Mouse (Mus musculus): ENCODE measurements around the gene Syngap1. TPM values are rescaled to one million over a fixed set of nuclear protein-coding genes. Genes with fewer than 3 reads are reported as not detected.

Gene Syngap1
- polyA plus RNA-seq, 1 experiment from 2014 or later, result 0.70 TPM

DNA sequence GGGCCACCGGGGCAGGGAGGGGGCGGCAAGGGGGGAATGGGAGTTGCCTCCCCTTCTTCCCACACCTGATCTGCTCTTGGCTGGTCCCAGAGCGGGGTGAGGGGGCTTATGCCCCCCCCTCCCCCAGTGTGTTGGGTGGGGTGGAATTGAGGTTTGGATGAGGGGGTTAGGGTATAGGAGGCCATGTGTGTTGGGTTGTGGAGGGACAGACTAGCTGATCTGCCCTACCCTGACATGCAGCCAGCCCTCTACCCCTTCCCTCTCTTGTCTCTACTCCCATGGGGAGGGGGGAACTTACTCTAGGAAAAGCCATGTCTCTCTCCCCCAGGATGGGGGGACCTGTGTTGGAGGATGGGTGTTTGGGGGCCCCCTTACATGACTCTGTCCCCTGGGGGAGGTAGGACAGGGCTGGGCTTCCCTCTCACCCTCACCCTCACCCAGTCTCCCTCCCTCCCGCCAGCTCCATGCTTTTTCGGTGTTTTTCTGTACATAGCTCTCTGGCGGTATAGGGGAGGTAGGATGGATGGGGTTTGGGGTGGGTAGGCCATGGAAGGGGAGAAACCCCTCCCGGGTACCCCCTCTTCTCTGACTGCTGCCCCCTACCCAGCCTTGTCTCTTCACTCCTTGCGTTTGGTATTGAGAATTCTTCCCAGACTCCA lies 30.3 kb downstream of the Syngap1 start:
- H3K36me3 ChIP-seq (ENCODE audit: control insufficient read depth, insufficient read depth, low read length), result no peaks in the 10 kb centered on the region; the same call in 1 of the 2 replicates
- WGBS, result 57% methylated on average over 7 of the region's 8 CpGs
- TF ChIP-seq CTCF (IDR thresholded peaks at IDR 0.05; ENCODE audit: low read depth), result no peak
- TF ChIP-seq EP300 (optimal IDR thresholded peaks at IDR 0.05), result no peak
- H3K27me3 ChIP-seq (ENCODE audit: control insufficient read depth, insufficient read depth, low read length), result no peaks in the 10 kb centered on the region
- peak overlapping the region; percentile 89 for H3K4me2 ChIP-seq (replicated peaks; ENCODE audit: low read depth)
- H3K9me3 ChIP-seq (ENCODE audit: control insufficient read depth, low read length), result no peaks in the 10 kb centered on the region
- H3K4me3 ChIP-seq (ENCODE audit: low read depth, low read length), result 0 out of 2 replicates have a peak overlapping the region, but pooled peaks have one; percentile 75
- no peak for ATAC-seq (ENCODE audit: low FRiP score, low TSS enrichment)
- no peak for DNase-seq (ENCODE audit: low spot score)
- H3K4me1 ChIP-seq (replicated peaks; ENCODE audit: control insufficient read depth, insufficient read depth), result peaks cover 7% of the 10 kb centered on the region; the same call in 1 of the 2 replicates
- H3K9ac ChIP-seq (ENCODE audit: low read length), result 0 out of 2 replicates have a peak overlapping the region, but pooled peaks have one; percentile 13
- no peak overlapping the region for H3K27ac ChIP-seq (replicated peaks)

- Histone ChIP-seq H3K9me3 (ENCODE audit: control insufficient read depth, low read length) (no peaks in the 10 kb centered on the region), H3K4me2 (replicated peaks; ENCODE audit: low read depth) (peak overlapping the region; percentile 89), H3K4me1 (replicated peaks; ENCODE audit: control insufficient read depth, insufficient read depth) (peaks cover 7% of the 10 kb centered on the region; the same call in 1 of the 2 replicates), H3K27me3 (ENCODE audit: control insufficient read depth, insufficient read depth, low read length) (no peaks in the 10 kb centered on the region), H3K36me3 (ENCODE audit: control insufficient read depth, insufficient read depth, low read length) (peaks cover 3% of the 10 kb centered on the region; the same call in 1 of the 2 replicates), H3K4me3 (ENCODE audit: low read depth, low read length) (peak overlapping the region; percentile 75), H3K27ac (replicated peaks) (peak overlapping the region; percentile 91), H3K9ac (ENCODE audit: low read length) (peak overlapping the region; percentile 86)
- ATAC-seq (ENCODE audit: low FRiP score, low TSS enrichment), result no peak
- DNase-seq (ENCODE audit: low spot score), result no peak
- TF ChIP-seq CTCF (IDR thresholded peaks at IDR 0.05; ENCODE audit: low read depth), result no peak
- TF ChIP-seq EP300 (optimal IDR thresholded peaks at IDR 0.05), result no peak
- WGBS, result 0% methylated on average over 3 of the region's 3 CpGs
These were observed 31.1 kb downstream of the Syngap1 start for GRCm38 (mm10) chr17:26972107-26972506.

DNA sequence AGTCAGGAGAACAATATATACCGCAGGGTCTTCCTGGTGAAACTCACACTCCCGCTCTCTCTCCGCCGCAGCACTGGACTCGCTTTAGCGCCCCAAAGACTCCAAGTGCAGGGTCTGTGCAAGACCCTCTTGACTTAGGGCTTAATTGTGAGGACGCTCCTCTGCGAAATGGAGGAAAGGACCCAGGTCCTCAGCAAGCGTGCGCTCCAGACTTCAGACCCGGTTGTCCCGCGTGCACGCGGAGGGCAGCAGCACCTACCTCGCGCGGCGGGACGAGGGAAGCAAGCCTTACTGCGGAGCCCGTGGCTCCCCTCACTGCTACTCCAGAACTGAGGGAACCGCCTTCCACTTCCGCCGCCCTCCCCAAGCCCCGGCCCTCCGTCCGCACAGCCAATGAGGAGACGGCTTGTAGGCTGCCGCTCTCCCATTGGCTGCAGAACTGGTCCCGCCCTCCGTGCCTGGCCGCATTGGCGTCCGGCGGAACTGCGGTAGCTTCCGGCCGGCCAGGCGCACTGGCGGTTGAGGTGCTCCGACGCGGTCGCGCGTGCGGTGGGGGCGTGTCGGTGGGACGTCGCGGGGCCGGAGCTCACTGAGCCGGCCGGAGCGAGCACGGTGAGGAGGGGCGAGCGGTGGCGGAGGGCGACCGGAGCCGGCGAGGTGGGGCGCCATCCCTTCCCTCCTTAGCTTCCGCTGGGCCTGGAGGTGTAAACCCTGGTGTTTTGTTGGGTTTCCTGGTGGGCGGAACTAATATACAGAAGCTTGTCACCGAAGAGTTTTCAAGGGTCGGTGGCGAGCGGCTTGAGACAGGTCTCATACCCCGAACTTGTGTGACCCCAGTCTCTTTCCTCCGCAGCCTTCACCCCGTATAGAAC lies 31.9 kb downstream of the Syngap1 start, which contains the start of gene Zbtb9:
TSS of gene Zbtb9 (plus strand) at position 465 of the 872 bp plus-strand sequence.
- no peaks in the 10 kb centered on the region for H3K9me3 ChIP-seq (ENCODE audit: control insufficient read depth, low read length)
- H3K4me1 ChIP-seq (replicated peaks; ENCODE audit: control insufficient read depth, insufficient read depth), result peaks cover 7% of the 10 kb centered on the region; the same call in 1 of the 2 replicates
- peak within 1 kb of the TSS; percentile 89 for H3K4me2 ChIP-seq (replicated peaks; ENCODE audit: low read depth)
- no peaks in the 10 kb centered on the region for H3K27me3 ChIP-seq (ENCODE audit: control insufficient read depth, insufficient read depth, low read length)
- peak; percentile 99 for ATAC-seq (ENCODE audit: low FRiP score, low TSS enrichment)
- TF ChIP-seq CTCF (IDR thresholded peaks at IDR 0.05; ENCODE audit: low read depth), result no peak
- TF ChIP-seq EP300 (optimal IDR thresholded peaks at IDR 0.05), result no peak
- peak within 1 kb of the TSS; percentile 75 for H3K4me3 ChIP-seq (ENCODE audit: low read depth, low read length)
- peak; percentile 98 for DNase-seq (ENCODE audit: low spot score)
- 0 out of 2 replicates have a peak, but pooled peaks cover 4% of the 10 kb centered on the region for H3K36me3 ChIP-seq (ENCODE audit: control insufficient read depth, insufficient read depth, low read length)
- WGBS, result under 1% methylated on average over 72 of the region's 75 CpGs
- peak within 1 kb of the TSS; percentile 91 for H3K27ac ChIP-seq (replicated peaks)
- peak within 1 kb of the TSS; percentile 86 for H3K9ac ChIP-seq (ENCODE audit: low read length)

DNA sequence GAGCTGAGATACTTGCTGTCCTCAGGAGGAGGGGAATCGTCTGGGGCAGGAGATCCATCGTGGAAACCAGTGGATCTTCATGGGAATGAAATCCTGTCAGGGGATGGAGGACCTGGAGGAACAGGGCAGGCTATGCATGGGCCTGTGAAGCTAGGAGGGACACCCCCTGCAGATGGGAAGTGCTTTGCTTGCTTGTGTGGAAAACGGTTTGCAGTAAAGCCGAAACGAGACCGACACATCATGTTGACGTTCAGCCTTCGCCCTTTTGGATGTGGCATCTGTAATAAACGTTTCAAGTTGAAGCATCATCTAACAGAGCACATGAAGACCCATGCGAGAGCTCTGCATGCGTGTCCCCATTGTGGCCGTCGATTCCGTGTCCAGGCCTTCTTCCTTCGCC lies 33.5 kb downstream of the Syngap1 start:
- ATAC-seq (ENCODE audit: low FRiP score, low TSS enrichment) (no peak), DNase-seq (ENCODE audit: low spot score) (no peak)
- no peak overlapping the region for H3K27ac ChIP-seq (replicated peaks)
- 91% methylated on average over 15 of the region's 15 CpGs for WGBS
- H3K27me3 ChIP-seq (ENCODE audit: control insufficient read depth, insufficient read depth, low read length), result no peaks in the 10 kb centered on the region
- no peak overlapping the region; the same call in 1 of the 2 replicates for H3K4me2 ChIP-seq (replicated peaks; ENCODE audit: low read depth)
- no peak overlapping the region for H3K9ac ChIP-seq (ENCODE audit: low read length)
- H3K4me1 ChIP-seq (replicated peaks; ENCODE audit: control insufficient read depth, insufficient read depth), result peaks cover 7% of the 10 kb centered on the region; the same call in 1 of the 2 replicates
- H3K9me3 ChIP-seq (ENCODE audit: control insufficient read depth, low read length), result no peaks in the 10 kb centered on the region
- no peak overlapping the region for H3K4me3 ChIP-seq (ENCODE audit: low read depth, low read length)
- TF ChIP-seq EP300 (optimal IDR thresholded peaks at IDR 0.05), result no peak
- no peak for TF ChIP-seq CTCF (IDR thresholded peaks at IDR 0.05; ENCODE audit: low read depth)
- H3K36me3 ChIP-seq (ENCODE audit: control insufficient read depth, insufficient read depth, low read length), result 0 out of 2 replicates have a peak, but pooled peaks cover 9% of the 10 kb centered on the region

GRCm38 (mm10) chr17:26975415-26975814 lies 34.4 kb downstream of the Syngap1 start:
- no peak overlapping the region for H3K4me3 ChIP-seq (ENCODE audit: low read depth, low read length)
- TF ChIP-seq EP300 (optimal IDR thresholded peaks at IDR 0.05) (no peak), CTCF (IDR thresholded peaks at IDR 0.05; ENCODE audit: low read depth) (peak; percentile 59)
- no peaks in the 10 kb centered on the region for H3K27me3 ChIP-seq (ENCODE audit: control insufficient read depth, insufficient read depth, low read length)
- H3K36me3 ChIP-seq (ENCODE audit: control insufficient read depth, insufficient read depth, low read length), result 0 out of 2 replicates have a peak, but pooled peaks cover 9% of the 10 kb centered on the region
- H3K27ac ChIP-seq (replicated peaks), result no peak overlapping the region
- no peaks in the 10 kb centered on the region for H3K9me3 ChIP-seq (ENCODE audit: control insufficient read depth, low read length)
- no peak overlapping the region for H3K4me2 ChIP-seq (replicated peaks; ENCODE audit: low read depth)
- DNase-seq (ENCODE audit: low spot score), result no peak
- ATAC-seq (ENCODE audit: low FRiP score, low TSS enrichment), result no peak
- peaks cover 7% of the 10 kb centered on the region; the same call in 1 of the 2 replicates for H3K4me1 ChIP-seq (replicated peaks; ENCODE audit: control insufficient read depth, insufficient read depth)
- no peak overlapping the region for H3K9ac ChIP-seq (ENCODE audit: low read length)
